Mouse (Mus musculus) effector memory CD4-positive, alpha-beta T cell, adult 5 months (primary cell): ENCODE results near the gene Vmn2r86. TPM values are rescaled to one million over a fixed set of nuclear protein-coding genes. Genes with fewer than 3 reads are reported as not detected.

ENCODE experiments used
- polyA plus RNA-seq: library from polyadenylated mRNA; unstranded; fragments of 100-300 nt; shearing (Covaris generic); gene quantifications from one replicate; pipeline ENCODE4 v1.2.1, GENCODE M21; 2017

Gene Vmn2r86
- 0.15 TPM for polyA plus RNA-seq

DNA sequence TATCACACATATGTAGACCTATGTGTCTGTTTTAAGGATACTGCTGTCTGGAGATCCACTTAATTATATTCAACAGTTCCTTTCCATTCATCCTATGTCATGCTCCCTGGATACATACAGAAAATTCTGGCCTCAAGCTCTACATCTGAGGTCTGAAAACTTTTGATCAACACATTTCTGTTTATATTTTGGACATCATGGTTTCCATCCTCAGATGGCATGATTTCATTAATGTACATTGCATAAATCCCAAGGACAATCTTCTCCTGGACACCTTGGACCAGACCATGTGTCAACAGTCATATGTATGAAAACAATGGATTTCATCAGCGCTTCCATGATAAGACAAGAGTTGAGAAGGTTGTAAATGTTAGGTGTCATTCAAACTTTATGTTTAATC lies at the start of gene Vmn2r86:
Gene Vmn2r86, minus strand, starts transcription at position 101 of the 400 bp plus-strand sequence.

DNA sequence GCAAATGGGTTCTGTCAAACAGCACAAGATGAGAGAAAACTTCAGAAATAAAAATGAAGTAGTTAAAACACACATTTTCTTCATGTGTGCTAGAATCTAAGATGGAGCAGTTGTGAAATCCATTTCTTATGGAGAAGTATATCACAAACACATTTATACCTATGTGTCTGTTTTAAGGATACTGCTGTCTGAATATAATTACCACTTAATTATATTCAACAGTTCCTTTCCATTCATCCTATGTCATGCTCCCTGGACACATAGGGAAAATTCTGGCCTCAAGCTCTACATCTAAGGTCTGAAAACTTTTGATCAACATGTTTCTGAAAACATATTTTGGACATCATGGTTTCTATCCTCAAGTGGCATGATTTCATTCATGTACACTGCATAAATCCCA lies 41.4 kb upstream of the Vmn2r86 start, which contains the start of gene Vmn2r87:
Gene Vmn2r87, minus strand, starts transcription at position 101 of the 400 bp plus-strand sequence.

DNA sequence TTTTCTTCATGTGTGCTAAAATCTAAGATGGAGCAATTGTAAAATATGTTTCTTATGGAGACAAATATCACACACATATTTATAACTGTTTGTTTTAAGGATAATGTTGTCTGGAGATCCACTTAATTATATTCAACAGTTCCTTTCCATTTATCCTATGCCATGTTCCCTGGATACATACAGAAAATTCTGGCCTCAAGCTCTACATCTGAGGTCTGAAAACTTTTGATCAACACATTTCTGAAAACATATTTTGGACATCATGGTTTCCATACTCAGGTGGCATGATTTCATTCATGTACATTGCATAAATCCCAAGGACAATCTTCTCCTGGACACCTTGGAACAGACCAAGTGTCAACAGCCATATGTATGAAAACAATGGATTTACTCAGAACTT lies 26.2 kb downstream of the Vmn2r86 start, which contains the start of gene Vmn2r85:
Gene Vmn2r85, minus strand, starts transcription at position 101 of the 400 bp plus-strand sequence.

DNA sequence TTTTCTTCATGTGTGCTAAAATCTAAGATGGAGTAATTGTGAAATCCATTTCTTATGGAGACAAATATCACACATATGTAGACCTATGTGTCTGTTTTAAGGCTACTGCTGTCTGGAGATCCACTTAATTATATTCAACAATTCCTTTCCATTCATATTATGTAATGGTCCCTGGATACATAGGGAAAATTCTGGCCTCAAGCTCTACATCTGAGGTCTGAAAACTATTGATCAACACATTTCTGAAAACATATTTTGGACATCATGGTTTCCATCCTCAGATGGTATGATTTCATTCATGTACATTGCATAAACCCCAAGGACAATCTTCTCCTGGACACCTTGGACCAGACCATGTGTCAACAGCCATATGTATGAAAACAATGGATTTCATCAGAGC lies 61.6 kb downstream of the Vmn2r86 start, which contains the start of gene Vmn2r84:
Gene Vmn2r84, minus strand, starts transcription at position 101 of the 400 bp plus-strand sequence.

Other genes starting within 250 kb of the Vmn2r86 start
- gene Olfr827, start 241.6 kb downstream of the Vmn2r86 start, polyA plus RNA-seq = not detected
- not detected for gene Neurod4, start 175.8 kb downstream of the Vmn2r86 start, polyA plus RNA-seq
- gene Tespa1, start 133.2 kb downstream of the Vmn2r86 start, polyA plus RNA-seq = 227 TPM
- 0.35 TPM for gene Vmn2r84, start 61.7 kb downstream of the Vmn2r86 start, polyA plus RNA-seq
- not detected for gene Vmn2r85, start 26.3 kb downstream of the Vmn2r86 start, polyA plus RNA-seq
- gene Vmn2r87, start 41.3 kb upstream of the Vmn2r86 start, polyA plus RNA-seq = 0.14 TPM